Mouse (Mus musculus): Measurements from ENCODE around the gene Polrmt.
"Not testable (repeated sequence)": the region's sequence is repeated elsewhere in the genome, so short reads cannot be mapped to it uniquely, and the experiment has no call there.

GRCm38 (mm10) chr10:79702970-79703369 is 43.4 kb downstream of the Polrmt start:
- TF ChIP-seq CTCF, EP300 (IDR thresholded peaks at IDR 0.05; ENCODE audit: low read depth): not testable (repeated sequence)
